Mouse (Mus musculus): ENCODE data around the gene Dhx16.

DNA sequence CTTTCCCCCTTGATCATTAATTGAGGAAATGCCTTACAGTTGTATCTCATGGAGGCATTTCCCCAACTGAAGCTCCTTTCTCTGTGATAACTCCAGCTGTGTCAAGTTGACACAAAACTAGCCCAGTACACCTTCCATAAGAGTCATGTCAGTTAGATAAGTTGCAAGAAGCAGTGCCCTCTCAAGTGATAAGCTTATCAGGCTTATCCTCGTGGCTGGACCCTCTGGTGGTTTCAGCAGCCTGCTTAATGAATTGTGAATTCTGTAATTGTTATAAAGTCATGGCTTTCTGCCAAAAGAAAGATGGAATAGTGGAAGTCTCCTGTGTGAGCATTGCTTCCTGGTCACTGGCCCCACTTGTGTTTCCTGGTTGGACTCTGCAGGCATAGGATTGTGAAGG is 47.9 kb downstream of the Dhx16 start:
- TF ChIP-seq CTCF (IDR thresholded peaks at IDR 0.05; ENCODE audit: control insufficient read depth, insufficient read depth, insufficient replicate concordance, low read depth, low read length), result no peak
- TF ChIP-seq POLR2A (IDR thresholded peaks at IDR 0.05; ENCODE audit: control insufficient read depth, low read depth, low read length), result no peak
